Mouse (Mus musculus): ENCODE data around the gene Rgs14.

- TF ChIP-seq CTCF (IDR thresholded peaks at IDR 0.05) (peak; percentile 89), POLR2A (IDR thresholded peaks at IDR 0.05; ENCODE audit: insufficient read depth, low read depth, low read length) (no peak), EP300 (IDR thresholded peaks at IDR 0.05; ENCODE audit: insufficient read depth, low read depth, low read length) (peak; percentile 82; the same call in 1 of the 2 replicates)
Observed at GRCm38 (mm10) chr13:55420933-55421800, 51.6 kb downstream of the Rgs14 start.

Data from heart, adult 2 months (tissue).